Mouse (Mus musculus): ENCODE measurements around the gene Ube2h. TPM values are rescaled to one million over a fixed set of nuclear protein-coding genes. Genes with fewer than 3 reads are reported as not detected.

Gene Ube2h
- polyA plus RNA-seq, 1 experiment, result 92.8 TPM

- no peak overlapping the region for H3K4me3 ChIP-seq (ENCODE audit: insufficient read depth, low read length)
- H3K27ac ChIP-seq (ENCODE audit: insufficient read depth, low read length), result no peak overlapping the region
- TF ChIP-seq CTCF (IDR thresholded peaks at IDR 0.05; ENCODE audit: borderline replicate concordance, insufficient read depth, low read length), result no peak
- TF ChIP-seq POLR2A (IDR thresholded peaks at IDR 0.05; ENCODE audit: low read depth, low read length), result no peak
- peaks cover 6% of the 10 kb centered on the region; the same call in 1 of the 2 replicates for H3K4me1 ChIP-seq (ENCODE audit: control insufficient read depth, insufficient read depth, low read length)
Measured at GRCm38 (mm10) chr6:30257962-30258361, 46.4 kb downstream of the Ube2h start.

- Histone ChIP-seq H3K4me1 (ENCODE audit: control insufficient read depth, insufficient read depth, low read length) (peaks cover 7% of the 10 kb centered on the region), H3K4me3 (ENCODE audit: insufficient read depth, low read length) (no peak overlapping the region), H3K27ac (ENCODE audit: insufficient read depth, low read length) (no peak overlapping the region)
- TF ChIP-seq CTCF (IDR thresholded peaks at IDR 0.05; ENCODE audit: borderline replicate concordance, insufficient read depth, low read length), result no peak
- TF ChIP-seq POLR2A (IDR thresholded peaks at IDR 0.05; ENCODE audit: low read depth, low read length), result no peak
Measured at GRCm38 (mm10) chr6:30255846-30256245, 48.5 kb downstream of the Ube2h start.

GRCm38 (mm10) chr6:30252271-30253010 lies 51.9 kb downstream of the Ube2h start:
- Histone ChIP-seq H3K27ac (ENCODE audit: insufficient read depth, low read length) (peak overlapping the region; percentile 22; the same call in 1 of the 2 replicates), H3K4me1 (ENCODE audit: control insufficient read depth, insufficient read depth, low read length) (peaks cover 10% of the 10 kb centered on the region), H3K4me3 (ENCODE audit: insufficient read depth, low read length) (no peak overlapping the region)
- no peak for TF ChIP-seq CTCF (IDR thresholded peaks at IDR 0.05; ENCODE audit: borderline replicate concordance, insufficient read depth, low read length)
- TF ChIP-seq POLR2A (IDR thresholded peaks at IDR 0.05; ENCODE audit: low read depth, low read length), result no peak

DNA sequence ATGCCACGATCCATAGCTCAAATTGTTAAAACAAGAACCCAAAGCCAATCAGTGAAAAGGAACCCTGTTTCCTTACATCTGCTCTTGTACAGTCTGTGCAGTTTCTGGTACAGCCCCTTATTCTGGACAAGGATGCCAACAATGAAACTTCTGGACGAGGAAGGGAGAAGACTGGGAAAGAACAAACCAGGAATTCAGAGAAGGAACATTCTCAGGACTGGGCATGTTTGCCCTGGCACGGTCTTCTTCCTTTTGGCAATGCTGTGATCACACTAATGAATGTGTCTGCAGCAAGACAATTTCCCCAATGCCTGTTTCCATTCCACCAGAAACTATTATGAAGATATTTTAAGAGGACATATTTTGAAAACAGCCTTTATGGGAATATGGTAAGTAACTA lies 55.6 kb downstream of the Ube2h start:
- Histone ChIP-seq H3K4me1 (ENCODE audit: control insufficient read depth, insufficient read depth, low read length) (peaks cover 13% of the 10 kb centered on the region), H3K4me3 (ENCODE audit: insufficient read depth, low read length) (no peak overlapping the region), H3K27ac (ENCODE audit: insufficient read depth, low read length) (no peak overlapping the region; the same call in 1 of the 2 replicates)
- TF ChIP-seq POLR2A (IDR thresholded peaks at IDR 0.05; ENCODE audit: low read depth, low read length), result no peak
- no peak for TF ChIP-seq CTCF (IDR thresholded peaks at IDR 0.05; ENCODE audit: borderline replicate concordance, insufficient read depth, low read length)

GRCm38 (mm10) chr6:30245940-30246339 lies 58.4 kb downstream of the Ube2h start:
- TF ChIP-seq CTCF (IDR thresholded peaks at IDR 0.05; ENCODE audit: borderline replicate concordance, insufficient read depth, low read length), result no peak
- TF ChIP-seq POLR2A (IDR thresholded peaks at IDR 0.05; ENCODE audit: low read depth, low read length), result no peak

DNA sequence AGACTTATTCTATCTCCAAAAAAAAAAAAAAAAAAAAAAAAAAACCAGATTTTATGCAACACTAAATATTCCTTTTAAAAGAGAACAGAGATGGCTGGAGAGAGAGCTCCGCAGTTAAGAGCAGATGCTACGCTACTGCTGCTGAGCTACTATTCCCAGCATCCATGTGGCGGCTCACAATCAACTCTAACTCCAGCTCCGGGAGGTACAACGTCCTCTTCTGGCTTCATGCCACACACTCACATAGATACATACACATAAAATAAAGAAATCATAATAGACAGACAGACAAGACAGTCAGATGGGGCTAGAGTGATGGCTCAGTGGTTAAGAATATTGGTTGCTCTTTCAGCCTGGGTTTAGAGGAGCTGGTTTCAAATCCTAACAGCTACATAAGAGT lies 58.9 kb downstream of the Ube2h start:
- no peak for TF ChIP-seq CTCF (IDR thresholded peaks at IDR 0.05; ENCODE audit: borderline replicate concordance, insufficient read depth, low read length)
- TF ChIP-seq POLR2A (IDR thresholded peaks at IDR 0.05; ENCODE audit: low read depth, low read length), result no peak
- no peak overlapping the region for H3K4me3 ChIP-seq (ENCODE audit: insufficient read depth, low read length)
- peaks cover 5% of the 10 kb centered on the region; the same call in 1 of the 2 replicates for H3K4me1 ChIP-seq (ENCODE audit: control insufficient read depth, insufficient read depth, low read length)
- H3K27ac ChIP-seq (ENCODE audit: insufficient read depth, low read length), result no peak overlapping the region

More at GRCm38 (mm10) chr6:30245940-30246339, 58.4 kb downstream of the Ube2h start:
- Histone ChIP-seq H3K4me3 (ENCODE audit: insufficient read depth, low read length) (no peak overlapping the region), H3K27ac (ENCODE audit: insufficient read depth, low read length) (no peak overlapping the region), H3K4me1 (ENCODE audit: control insufficient read depth, insufficient read depth, low read length) (peaks cover 5% of the 10 kb centered on the region; the same call in 1 of the 2 replicates)

DNA sequence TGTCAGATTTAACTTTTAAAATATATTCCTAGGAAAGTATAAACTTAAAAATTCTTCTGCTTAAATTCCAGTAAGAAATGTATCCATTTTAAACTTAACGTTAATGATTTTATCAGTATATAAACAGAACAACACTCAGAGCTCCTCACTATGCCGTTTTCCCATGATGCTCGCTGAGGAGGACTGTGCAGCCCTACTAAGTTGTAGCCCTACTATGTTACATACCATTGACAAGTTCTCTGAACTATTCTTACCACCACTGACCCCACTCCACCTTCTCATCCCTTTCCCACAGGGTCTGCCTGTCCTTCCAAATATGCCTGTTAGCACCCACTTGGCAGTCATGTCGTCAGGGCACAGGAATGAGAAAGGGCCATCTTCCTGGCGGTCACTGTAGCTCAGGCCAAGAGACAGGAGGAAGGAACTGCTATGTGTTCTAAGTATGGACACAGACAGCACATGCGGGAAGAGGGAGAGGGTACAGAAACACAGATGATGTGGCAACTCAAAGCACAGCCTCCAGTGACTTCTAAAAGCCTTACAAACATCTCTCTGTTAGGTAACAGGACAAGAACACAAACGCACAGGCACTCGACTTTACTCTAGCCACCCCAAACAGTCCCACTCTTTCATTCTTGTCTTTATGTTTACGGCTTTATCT lies 60.9 kb downstream of the Ube2h start:
- TF ChIP-seq CTCF (IDR thresholded peaks at IDR 0.05; ENCODE audit: borderline replicate concordance, insufficient read depth, low read length) (no peak), POLR2A (IDR thresholded peaks at IDR 0.05; ENCODE audit: low read depth, low read length) (no peak)

GRCm38 (mm10) chr6:30242928-30243327 lies 61.4 kb downstream of the Ube2h start:
- Histone ChIP-seq H3K4me1 (ENCODE audit: control insufficient read depth, insufficient read depth, low read length) (peaks cover 2% of the 10 kb centered on the region; the same call in 1 of the 2 replicates), H3K4me3 (ENCODE audit: insufficient read depth, low read length) (no peak overlapping the region), H3K27ac (ENCODE audit: insufficient read depth, low read length) (no peak overlapping the region)
- TF ChIP-seq POLR2A (IDR thresholded peaks at IDR 0.05; ENCODE audit: low read depth, low read length) (no peak), CTCF (IDR thresholded peaks at IDR 0.05; ENCODE audit: borderline replicate concordance, insufficient read depth, low read length) (no peak)

More for the DNA sequence above, 60.9 kb downstream of the Ube2h start:
- Histone ChIP-seq H3K27ac (ENCODE audit: insufficient read depth, low read length) (no peak overlapping the region), H3K4me1 (ENCODE audit: control insufficient read depth, insufficient read depth, low read length) (peaks cover 2% of the 10 kb centered on the region; the same call in 1 of the 2 replicates), H3K4me3 (ENCODE audit: insufficient read depth, low read length) (no peak overlapping the region)

DNA sequence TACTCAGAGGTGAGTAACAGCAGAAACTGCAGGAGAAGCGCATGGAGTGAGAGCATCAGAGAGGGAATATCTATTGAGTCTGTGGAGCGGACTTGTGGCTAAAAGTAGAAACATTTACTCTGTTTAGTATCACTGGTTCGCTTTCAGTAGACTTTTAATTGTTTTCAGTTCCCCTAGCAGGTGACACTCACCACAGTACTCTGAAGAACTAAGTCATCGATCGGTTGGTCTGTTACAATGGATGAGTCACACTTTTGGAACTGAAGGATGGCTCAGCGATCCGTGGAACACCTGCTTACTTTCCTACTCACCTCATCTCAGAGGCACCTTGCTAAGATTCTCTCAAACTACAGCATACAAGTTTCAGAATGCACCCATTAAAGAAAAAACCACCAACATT lies 64.2 kb downstream of the Ube2h start:
- TF ChIP-seq POLR2A (IDR thresholded peaks at IDR 0.05; ENCODE audit: low read depth, low read length) (no peak), CTCF (IDR thresholded peaks at IDR 0.05; ENCODE audit: borderline replicate concordance, insufficient read depth, low read length) (no peak)
- Histone ChIP-seq H3K27ac (ENCODE audit: insufficient read depth, low read length) (no peak overlapping the region), H3K4me3 (ENCODE audit: insufficient read depth, low read length) (no peak overlapping the region), H3K4me1 (ENCODE audit: control insufficient read depth, insufficient read depth, low read length) (no peaks in the 10 kb centered on the region)

DNA sequence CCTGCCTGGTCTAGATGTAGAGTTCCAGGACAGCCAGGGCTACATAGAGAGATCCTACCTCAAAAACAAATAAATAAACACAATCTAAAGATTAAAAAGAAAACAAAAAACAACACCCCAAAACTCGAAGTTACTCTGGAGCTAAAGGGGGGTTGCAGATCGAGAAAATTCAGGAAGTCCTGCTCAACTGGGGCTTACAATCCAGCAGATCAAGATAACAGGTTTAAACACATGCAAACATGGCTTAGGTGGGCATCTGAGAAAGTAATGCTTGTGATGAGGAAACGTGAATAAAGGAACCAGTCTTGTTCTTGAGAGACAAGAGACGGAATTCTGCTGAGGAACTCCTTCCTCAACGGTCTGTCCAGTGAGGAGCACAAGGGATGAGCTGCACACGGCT lies 65.1 kb downstream of the Ube2h start:
- Histone ChIP-seq H3K4me1 (ENCODE audit: control insufficient read depth, insufficient read depth, low read length) (no peaks in the 10 kb centered on the region), H3K4me3 (ENCODE audit: insufficient read depth, low read length) (no peak overlapping the region), H3K27ac (ENCODE audit: insufficient read depth, low read length) (no peak overlapping the region)
- TF ChIP-seq CTCF (IDR thresholded peaks at IDR 0.05; ENCODE audit: borderline replicate concordance, insufficient read depth, low read length) (no peak), POLR2A (IDR thresholded peaks at IDR 0.05; ENCODE audit: low read depth, low read length) (no peak)

Data from embryonic fibroblast, embryonic 13.5 days (primary cell).